Mouse (Mus musculus) testis, adult 2 months (tissue): ENCODE data around the gene Dpm1. TPM values are rescaled to one million over a fixed set of nuclear protein-coding genes. Genes with fewer than 3 reads are reported as not detected.
A peak's percentile ranks its signal among the peaks of the same experiment; 100 is the strongest.

ENCODE experiments used
- H3K27ac ChIP-seq: fragments of 200-500 bp; 2 replicates; pipeline ENCODE4 v1.5.1; 2012; ENCODE audit warnings: low read depth, low read length; ENCODE audit not compliant: control insufficient read depth, insufficient read depth
- H3K27me3 ChIP-seq: fragments of 200-500 bp; 2 replicates; pipeline ENCODE4 v1.6.1; 2012; ENCODE audit warnings: mild to moderate bottlenecking, low read length, moderate library complexity; ENCODE audit not compliant: control insufficient read depth, insufficient read depth
- H3K36me3 ChIP-seq: fragments of 200-500 bp; 2 replicates; pipeline ENCODE4 v1.6.1; 2012; ENCODE audit warnings: mild to moderate bottlenecking, low read length; ENCODE audit not compliant: control insufficient read depth, insufficient read depth
- H3K4me1 ChIP-seq: fragments of 200-500 bp; 2 replicates; pipeline ENCODE4 v1.6.1; 2012; ENCODE audit warnings: low read length; ENCODE audit not compliant: control insufficient read depth, insufficient read depth
- H3K4me3 ChIP-seq: fragments of 200-500 bp; 2 replicates; pipeline ENCODE4 v1.5.1; 2012; ENCODE audit warnings: low read depth, mild to moderate bottlenecking, low read length, moderate library complexity, mixed read lengths; ENCODE audit not compliant: control insufficient read depth
- CTCF ChIP-seq: fragments of 200-500 bp; IDR thresholded peaks from 2 replicates; pipeline ENCODE4 v1.5.1; 2012; ENCODE audit warnings: low read depth, mild to moderate bottlenecking, inconsistent platforms, low read length, moderate library complexity; ENCODE audit not compliant: control insufficient read depth, insufficient read depth, insufficient replicate concordance
- POLR2A ChIP-seq: fragments of 200-500 bp; IDR thresholded peaks from 2 replicates; pipeline ENCODE4 v1.6.1; 2012; ENCODE audit warnings: low read depth, mild to moderate bottlenecking, inconsistent platforms, low read length, moderate library complexity; ENCODE audit not compliant: control insufficient read depth
- polyA plus RNA-seq: library from polyadenylated mRNA; depleted of rRNA; stranded (reverse); fragments of >200 nt; gene quantifications from 2 replicates; pipeline ENCODE4 v1.2.3, GENCODE M21; 2012; rRNA removed

The Dpm1 gene
- 30.2 and 35.8 TPM in 2 replicates for polyA plus RNA-seq

- no peak for TF ChIP-seq CTCF
- peak; percentile 92 for TF ChIP-seq POLR2A
- peak within 1 kb of the TSS; percentile 97 for H3K27ac ChIP-seq
- no peaks in the 10 kb centered on the region; the same call in 1 of the 2 replicates for H3K36me3 ChIP-seq
- peak within 1 kb of the TSS; percentile 98 for H3K4me3 ChIP-seq
- H3K27me3 ChIP-seq, result no peaks in the 10 kb centered on the region
- H3K4me1 ChIP-seq, result peaks cover 8% of the 10 kb centered on the region
Measured at GRCm38 (mm10) chr2:168230026-168230728, at the start of gene Dpm1, which contains the start of the genes Gm20716 and Mocs3. TSS of gene Dpm1 (minus strand) at chr2:168230591. TSS of gene Gm20716 (minus strand) at chr2:168230364. TSS of gene Mocs3 (plus strand) at chr2:168230622.

GRCm38 (mm10) chr2:168274374-168274935, 44.1 kb upstream of the Dpm1 start:
- no peaks in the 10 kb centered on the region for H3K4me1 ChIP-seq

DNA sequence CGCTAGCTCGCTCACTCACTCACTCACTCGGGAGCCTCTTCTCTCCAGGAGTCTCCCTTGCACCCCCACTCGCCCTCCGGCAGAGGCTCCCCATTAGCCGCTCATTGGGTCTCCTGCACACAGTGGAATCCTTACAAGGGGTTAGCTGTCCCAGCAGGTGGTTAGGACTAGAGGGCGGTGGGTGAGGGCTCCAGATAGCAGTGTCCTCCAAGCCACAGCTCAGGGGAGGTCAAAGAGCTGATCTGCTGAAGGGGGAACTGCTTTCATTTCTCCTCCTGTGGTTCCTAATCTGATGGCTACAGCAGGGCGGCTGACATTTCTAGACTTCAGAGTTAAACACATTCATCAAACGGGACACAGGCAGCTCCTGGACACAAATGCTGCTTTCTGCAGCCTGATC, 43.0 kb upstream of the Dpm1 start:
- no peak overlapping the region for H3K4me3 ChIP-seq
- no peak for TF ChIP-seq POLR2A
- no peak for TF ChIP-seq CTCF
- no peaks in the 10 kb centered on the region for H3K36me3 ChIP-seq
- H3K4me1 ChIP-seq, result peaks cover 7% of the 10 kb centered on the region
- peaks cover 3% of the 10 kb centered on the region for H3K27me3 ChIP-seq
- H3K27ac ChIP-seq, result no peak overlapping the region

More at GRCm38 (mm10) chr2:168274374-168274935, 44.1 kb upstream of the Dpm1 start:
- Histone ChIP-seq H3K4me3 (no peak overlapping the region), H3K27me3 (no peaks in the 10 kb centered on the region), H3K36me3 (no peaks in the 10 kb centered on the region), H3K27ac (no peak overlapping the region)
- no peak for TF ChIP-seq POLR2A
- TF ChIP-seq CTCF, result peak; percentile 71; the same call in 1 of the 2 replicates

DNA sequence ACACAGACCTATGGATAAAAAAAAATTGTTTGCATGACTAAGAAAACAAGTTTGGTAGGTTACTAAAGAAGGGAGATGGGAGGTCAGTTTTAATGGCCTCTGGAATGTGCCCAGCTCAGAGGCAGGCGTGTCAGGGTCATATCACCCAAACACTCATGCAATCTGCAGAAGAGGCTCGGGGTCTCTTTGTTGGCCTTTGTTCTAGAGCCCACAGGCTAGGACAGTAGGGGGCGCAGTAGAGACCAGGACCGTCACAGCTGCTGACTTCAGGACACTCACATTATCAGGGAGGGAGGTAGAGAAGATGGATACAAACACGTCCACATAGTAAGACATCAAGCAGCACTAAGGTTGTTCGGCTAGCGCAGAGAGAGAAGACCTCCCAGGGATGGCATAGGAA, 37.6 kb upstream of the Dpm1 start:
- Histone ChIP-seq H3K27me3 (peaks cover 3% of the 10 kb centered on the region), H3K36me3 (no peaks in the 10 kb centered on the region), H3K4me1 (peaks cover 7% of the 10 kb centered on the region), H3K27ac (no peak overlapping the region), H3K4me3 (peak overlapping the region; percentile 77)
- TF ChIP-seq CTCF, result peak; percentile 66; the same call in 1 of the 2 replicates
- no peak for TF ChIP-seq POLR2A

- Histone ChIP-seq H3K27ac (no peak overlapping the region), H3K36me3 (no peaks in the 10 kb centered on the region), H3K4me1 (peaks cover 7% of the 10 kb centered on the region), H3K4me3 (no peak overlapping the region), H3K27me3 (no peaks in the 10 kb centered on the region)
- TF ChIP-seq CTCF, result no peak
- TF ChIP-seq POLR2A, result no peak
Measured at GRCm38 (mm10) chr2:168260900-168261299, 30.5 kb upstream of the Dpm1 start.

DNA sequence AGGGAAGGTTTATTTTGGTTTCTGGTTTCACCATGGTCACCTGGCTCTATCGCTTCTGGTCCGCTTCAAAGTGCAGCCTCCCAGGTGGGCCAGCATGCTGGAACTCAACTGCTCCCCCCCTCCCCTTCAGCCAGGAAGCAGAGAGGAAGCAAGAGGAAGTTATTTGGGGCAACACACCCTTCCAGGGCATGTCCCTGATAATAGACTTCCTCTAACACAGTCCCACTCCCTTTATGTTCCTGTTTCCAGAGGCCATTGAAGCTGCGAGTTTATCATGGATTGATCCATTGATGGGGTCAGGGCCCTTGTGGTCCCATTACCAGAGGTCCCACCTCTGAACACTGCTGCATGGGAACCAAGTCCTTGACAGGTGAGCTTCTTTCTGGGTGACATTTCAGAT, 29.7 kb upstream of the Dpm1 start:
- no peak overlapping the region for H3K4me3 ChIP-seq
- H3K36me3 ChIP-seq, result no peaks in the 10 kb centered on the region
- peaks cover 7% of the 10 kb centered on the region for H3K4me1 ChIP-seq
- TF ChIP-seq CTCF (no peak), POLR2A (no peak)
- H3K27ac ChIP-seq, result no peak overlapping the region
- no peaks in the 10 kb centered on the region for H3K27me3 ChIP-seq

GRCm38 (mm10) chr2:168259046-168259445, 28.7 kb upstream of the Dpm1 start:
- no peaks in the 10 kb centered on the region for H3K36me3 ChIP-seq
- H3K4me1 ChIP-seq, result peaks cover 7% of the 10 kb centered on the region
- H3K27ac ChIP-seq, result no peak overlapping the region
- no peaks in the 10 kb centered on the region for H3K27me3 ChIP-seq
- no peak overlapping the region for H3K4me3 ChIP-seq
- TF ChIP-seq CTCF (no peak), POLR2A (no peak)
